Mouse (Mus musculus): ENCODE measurements around the gene Hsp90ab1.
A peak's percentile ranks its signal among the peaks of the same experiment; 100 is the strongest.

Gene Hsp90ab1

DNA sequence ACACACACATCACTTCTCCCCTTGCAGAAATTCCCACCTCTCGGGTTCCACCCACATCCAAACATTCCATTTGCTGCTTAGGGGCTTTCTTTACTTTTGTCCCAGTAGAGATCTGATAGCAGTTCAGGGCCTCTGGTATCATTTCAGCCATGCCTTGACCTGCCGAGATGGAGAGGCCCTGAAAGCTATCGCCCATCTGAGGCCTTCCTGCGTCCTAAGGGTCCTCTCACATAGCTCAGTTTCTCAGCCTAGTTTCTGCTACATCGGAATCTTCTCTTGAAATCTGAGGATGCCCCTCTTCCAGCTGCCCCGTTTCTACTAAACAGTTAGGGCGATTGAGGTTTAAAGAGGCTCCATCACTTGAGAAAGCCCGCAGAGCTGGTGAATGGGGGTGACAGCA lies 21.1 kb upstream of the Hsp90ab1 start:
- TF ChIP-seq POU5F1 (IDR thresholded peaks at IDR 0.05; ENCODE audit: borderline replicate concordance, low read length) (no peak), NANOG (IDR thresholded peaks at IDR 0.05; ENCODE audit: borderline replicate concordance, low read length) (no peak), CTCF (conservative IDR thresholded peaks at IDR 0.05; ENCODE audit: low read length) (no peak)
- peak overlapping the region; percentile 98 for H3K4me3 ChIP-seq (replicated peaks; ENCODE audit: low read length)
- no peaks in the 10 kb centered on the region for H3K27me3 ChIP-seq (ENCODE audit: insufficient read depth, low read length)
- H3K9me3 ChIP-seq (ENCODE audit: low read length): no peaks in the 10 kb centered on the region
- peaks cover 89% of the 10 kb centered on the region for H3K4me1 ChIP-seq (replicated peaks; ENCODE audit: low read depth, low read length)
- peaks cover 54% of the 10 kb centered on the region for H3K36me3 ChIP-seq (ENCODE audit: insufficient read depth, low read length)

DNA sequence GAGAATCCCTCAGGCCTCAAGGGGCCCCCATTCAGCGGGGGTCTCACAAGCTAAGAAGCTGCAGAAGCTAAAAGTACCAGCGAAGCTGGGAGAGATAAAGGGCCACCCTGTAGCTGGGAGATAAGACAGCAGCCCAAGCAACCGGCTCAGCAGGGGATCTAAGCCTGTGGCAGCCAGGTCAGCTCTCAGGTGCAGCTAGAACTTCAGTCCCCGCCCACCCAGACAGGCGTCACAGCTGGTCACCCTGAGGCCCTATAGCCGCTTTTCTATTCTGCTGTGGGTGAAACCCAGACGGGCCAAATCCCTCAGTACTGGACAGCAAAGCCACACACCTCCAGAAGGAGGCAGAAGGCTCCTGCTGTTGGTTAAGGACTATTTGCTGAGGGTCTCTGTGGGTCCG lies 20.4 kb upstream of the Hsp90ab1 start:
- peaks cover 59% of the 10 kb centered on the region for H3K36me3 ChIP-seq (ENCODE audit: insufficient read depth, low read length)
- H3K9me3 ChIP-seq (ENCODE audit: low read length): no peaks in the 10 kb centered on the region
- no peaks in the 10 kb centered on the region for H3K27me3 ChIP-seq (ENCODE audit: insufficient read depth, low read length)
- TF ChIP-seq CTCF (conservative IDR thresholded peaks at IDR 0.05; ENCODE audit: low read length): peak; percentile 34
- TF ChIP-seq POU5F1 (IDR thresholded peaks at IDR 0.05; ENCODE audit: borderline replicate concordance, low read length): no peak
- H3K4me3 ChIP-seq (replicated peaks; ENCODE audit: low read length): peak overlapping the region; percentile 98
- peaks cover 89% of the 10 kb centered on the region for H3K4me1 ChIP-seq (replicated peaks; ENCODE audit: low read depth, low read length)

GRCm38 (mm10) chr17:45592606-45593431 lies 19.7 kb upstream of the Hsp90ab1 start:
- Histone ChIP-seq H3K9me3 (ENCODE audit: low read length) (no peaks in the 10 kb centered on the region), H3K27me3 (ENCODE audit: insufficient read depth, low read length) (no peaks in the 10 kb centered on the region), H3K4me1 (replicated peaks; ENCODE audit: low read depth, low read length) (peaks cover 89% of the 10 kb centered on the region), H3K36me3 (ENCODE audit: insufficient read depth, low read length) (peaks cover 59% of the 10 kb centered on the region), H3K4me3 (replicated peaks; ENCODE audit: low read length) (peak overlapping the region; percentile 98)
- TF ChIP-seq POU5F1 (IDR thresholded peaks at IDR 0.05; ENCODE audit: borderline replicate concordance, low read length) (no peak), CTCF (conservative IDR thresholded peaks at IDR 0.05; ENCODE audit: low read length) (no peak), NANOG (IDR thresholded peaks at IDR 0.05; ENCODE audit: borderline replicate concordance, low read length) (no peak)

DNA sequence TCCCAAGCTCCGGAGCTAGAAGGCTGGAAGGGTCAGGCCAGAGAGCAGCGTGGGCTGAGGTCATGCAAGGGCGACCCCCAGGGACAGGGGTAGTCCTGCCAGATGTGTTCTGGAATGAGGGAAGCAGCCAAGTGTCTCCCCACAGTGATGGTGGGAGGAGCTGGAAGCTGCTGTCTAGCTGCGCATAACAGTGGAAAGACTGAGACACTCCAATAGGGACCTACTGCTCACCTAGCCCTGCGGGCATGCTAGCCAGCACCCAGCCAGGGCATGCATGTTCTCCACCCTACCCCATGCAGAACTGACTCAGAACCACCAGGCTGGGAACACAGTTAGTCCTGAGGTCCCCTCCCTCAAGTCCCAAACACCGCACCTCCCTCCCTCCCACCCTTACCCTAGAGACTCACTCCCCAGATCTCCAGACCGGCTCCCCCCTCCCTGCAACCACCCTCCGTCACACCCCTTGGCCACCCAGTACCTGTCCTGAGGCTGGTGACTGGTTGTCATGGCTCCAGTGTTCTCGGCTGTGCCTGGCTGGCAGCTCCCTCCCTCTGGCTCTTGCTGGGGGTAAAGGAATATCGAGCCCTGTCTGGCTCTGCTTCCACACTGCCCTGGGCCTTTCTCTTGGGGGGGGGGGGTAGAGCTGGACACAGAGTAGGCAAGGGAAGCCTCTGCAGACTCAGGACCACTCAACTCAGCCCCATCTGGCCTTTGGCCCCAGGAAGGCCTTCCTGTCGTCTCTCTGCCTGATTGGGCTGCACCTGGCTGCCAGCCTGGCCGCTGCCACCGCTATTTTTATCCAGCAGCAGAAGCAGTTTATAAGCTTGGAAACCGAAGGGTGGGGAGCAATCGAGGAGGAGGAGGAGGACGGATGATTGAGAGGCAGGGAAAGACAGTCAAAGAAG lies 18.9 kb upstream of the Hsp90ab1 start:
- peaks cover 68% of the 10 kb centered on the region for H3K36me3 ChIP-seq (ENCODE audit: insufficient read depth, low read length)
- H3K4me1 ChIP-seq (replicated peaks; ENCODE audit: low read depth, low read length): peaks cover 90% of the 10 kb centered on the region
- H3K4me3 ChIP-seq (replicated peaks; ENCODE audit: low read length): peak overlapping the region; percentile 98
- no peaks in the 10 kb centered on the region for H3K27me3 ChIP-seq (ENCODE audit: insufficient read depth, low read length)
- TF ChIP-seq POU5F1 (IDR thresholded peaks at IDR 0.05; ENCODE audit: borderline replicate concordance, low read length) (no peak), CTCF (conservative IDR thresholded peaks at IDR 0.05; ENCODE audit: low read length) (no peak), NANOG (IDR thresholded peaks at IDR 0.05; ENCODE audit: borderline replicate concordance, low read length) (no peak)
- no peaks in the 10 kb centered on the region for H3K9me3 ChIP-seq (ENCODE audit: low read length)

DNA sequence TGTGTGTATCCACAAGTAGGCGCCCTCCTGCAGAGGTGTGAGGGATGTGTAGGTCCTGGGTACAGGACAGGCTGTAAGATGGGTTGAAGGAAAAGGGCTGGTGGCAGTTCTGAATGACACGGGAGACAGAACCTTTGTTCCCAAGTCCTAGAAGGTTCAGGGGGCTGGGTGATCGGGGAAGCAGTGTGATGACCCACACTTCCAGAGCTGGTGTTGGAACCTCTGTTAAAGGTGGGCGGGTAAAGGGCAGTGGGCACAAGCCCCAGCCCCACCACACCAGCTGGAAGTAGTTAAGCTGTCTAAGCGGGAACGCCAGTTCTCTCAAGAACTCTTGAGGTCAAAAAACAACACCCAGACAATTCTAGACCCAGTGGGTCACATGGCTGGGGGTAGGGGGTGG lies 17.3 kb upstream of the Hsp90ab1 start:
- peaks cover 83% of the 10 kb centered on the region for H3K36me3 ChIP-seq (ENCODE audit: insufficient read depth, low read length)
- no peak for TF ChIP-seq NANOG (IDR thresholded peaks at IDR 0.05; ENCODE audit: borderline replicate concordance, low read length)
- TF ChIP-seq POU5F1 (IDR thresholded peaks at IDR 0.05; ENCODE audit: borderline replicate concordance, low read length): no peak
- no peak for TF ChIP-seq CTCF (conservative IDR thresholded peaks at IDR 0.05; ENCODE audit: low read length)
- H3K9me3 ChIP-seq (ENCODE audit: low read length): no peaks in the 10 kb centered on the region
- H3K4me3 ChIP-seq (replicated peaks; ENCODE audit: low read length): peak overlapping the region; percentile 98
- H3K4me1 ChIP-seq (replicated peaks; ENCODE audit: low read depth, low read length): peaks cover 91% of the 10 kb centered on the region
- H3K27me3 ChIP-seq (ENCODE audit: insufficient read depth, low read length): no peaks in the 10 kb centered on the region

GRCm38 (mm10) chr17:45589844-45590243 lies 16.8 kb upstream of the Hsp90ab1 start:
- peaks cover 94% of the 10 kb centered on the region for H3K4me1 ChIP-seq (replicated peaks; ENCODE audit: low read depth, low read length)
- H3K27me3 ChIP-seq (ENCODE audit: insufficient read depth, low read length): no peaks in the 10 kb centered on the region
- H3K4me3 ChIP-seq (replicated peaks; ENCODE audit: low read length): peak overlapping the region; percentile 98
- no peak for TF ChIP-seq POU5F1 (IDR thresholded peaks at IDR 0.05; ENCODE audit: borderline replicate concordance, low read length)
- TF ChIP-seq CTCF (conservative IDR thresholded peaks at IDR 0.05; ENCODE audit: low read length): no peak
- peaks cover 89% of the 10 kb centered on the region for H3K36me3 ChIP-seq (ENCODE audit: insufficient read depth, low read length)
- H3K9me3 ChIP-seq (ENCODE audit: low read length): no peaks in the 10 kb centered on the region

GRCm38 (mm10) chr17:45589236-45589635 lies 16.2 kb upstream of the Hsp90ab1 start:
- TF ChIP-seq CTCF (conservative IDR thresholded peaks at IDR 0.05; ENCODE audit: low read length) (no peak), POU5F1 (IDR thresholded peaks at IDR 0.05; ENCODE audit: borderline replicate concordance, low read length) (no peak), NANOG (IDR thresholded peaks at IDR 0.05; ENCODE audit: borderline replicate concordance, low read length) (no peak)
- H3K9me3 ChIP-seq (ENCODE audit: low read length): no peaks in the 10 kb centered on the region
- H3K4me3 ChIP-seq (replicated peaks; ENCODE audit: low read length): peak overlapping the region; percentile 17; the same call in 1 of the 2 replicates
- H3K4me1 ChIP-seq (replicated peaks; ENCODE audit: low read depth, low read length): peaks cover 94% of the 10 kb centered on the region
- peaks cover 95% of the 10 kb centered on the region for H3K36me3 ChIP-seq (ENCODE audit: insufficient read depth, low read length)
- H3K27me3 ChIP-seq (ENCODE audit: insufficient read depth, low read length): no peaks in the 10 kb centered on the region

DNA sequence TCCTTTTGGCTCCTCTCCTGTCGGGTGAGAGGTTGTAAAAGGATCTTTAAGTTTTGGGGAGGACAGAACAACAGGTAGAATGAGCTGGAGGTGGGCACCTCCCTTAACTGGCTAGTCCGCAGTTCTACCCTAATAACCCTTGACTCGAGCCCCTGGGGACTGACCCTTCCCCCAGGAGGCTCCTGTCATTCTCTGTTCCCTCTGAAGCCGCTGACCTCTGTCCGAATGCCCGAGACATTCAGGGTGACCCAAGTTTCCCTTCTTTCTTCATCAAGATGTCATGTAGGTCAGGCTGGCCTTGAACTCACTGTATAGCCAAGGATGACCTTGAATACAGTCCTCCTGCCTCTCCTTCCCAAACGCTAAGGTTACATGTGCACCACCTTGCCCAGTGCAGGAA lies 15.3 kb upstream of the Hsp90ab1 start:
- Histone ChIP-seq H3K4me1 (replicated peaks; ENCODE audit: low read depth, low read length) (peaks cover 94% of the 10 kb centered on the region), H3K9me3 (ENCODE audit: low read length) (no peaks in the 10 kb centered on the region)
- no peak for TF ChIP-seq POU5F1 (IDR thresholded peaks at IDR 0.05; ENCODE audit: borderline replicate concordance, low read length)
- no peak for TF ChIP-seq NANOG (IDR thresholded peaks at IDR 0.05; ENCODE audit: borderline replicate concordance, low read length)
- no peak for TF ChIP-seq CTCF (conservative IDR thresholded peaks at IDR 0.05; ENCODE audit: low read length)

More for the DNA sequence above, 15.3 kb upstream of the Hsp90ab1 start:
- H3K36me3 ChIP-seq (ENCODE audit: insufficient read depth, low read length): peaks cover 99% of the 10 kb centered on the region
- peak overlapping the region; percentile 17; the same call in 1 of the 2 replicates for H3K4me3 ChIP-seq (replicated peaks; ENCODE audit: low read length)
- H3K27me3 ChIP-seq (ENCODE audit: insufficient read depth, low read length): no peaks in the 10 kb centered on the region
